Mouse (Mus musculus): ENCODE measurements around the gene Zfp512. TPM values are rescaled to one million over a fixed set of nuclear protein-coding genes. Genes with fewer than 3 reads are reported as not detected.
"Not testable (repeated sequence)": the region's sequence is repeated elsewhere in the genome, so short reads cannot be mapped to it uniquely, and the experiment has no call there.

Zfp512 gene
- 44.5 and 45.0 TPM in 2 replicates for polyA plus RNA-seq (2015; fragmentation: Nextera tagmentation; extraction: Ambion mirVana)

DNA sequence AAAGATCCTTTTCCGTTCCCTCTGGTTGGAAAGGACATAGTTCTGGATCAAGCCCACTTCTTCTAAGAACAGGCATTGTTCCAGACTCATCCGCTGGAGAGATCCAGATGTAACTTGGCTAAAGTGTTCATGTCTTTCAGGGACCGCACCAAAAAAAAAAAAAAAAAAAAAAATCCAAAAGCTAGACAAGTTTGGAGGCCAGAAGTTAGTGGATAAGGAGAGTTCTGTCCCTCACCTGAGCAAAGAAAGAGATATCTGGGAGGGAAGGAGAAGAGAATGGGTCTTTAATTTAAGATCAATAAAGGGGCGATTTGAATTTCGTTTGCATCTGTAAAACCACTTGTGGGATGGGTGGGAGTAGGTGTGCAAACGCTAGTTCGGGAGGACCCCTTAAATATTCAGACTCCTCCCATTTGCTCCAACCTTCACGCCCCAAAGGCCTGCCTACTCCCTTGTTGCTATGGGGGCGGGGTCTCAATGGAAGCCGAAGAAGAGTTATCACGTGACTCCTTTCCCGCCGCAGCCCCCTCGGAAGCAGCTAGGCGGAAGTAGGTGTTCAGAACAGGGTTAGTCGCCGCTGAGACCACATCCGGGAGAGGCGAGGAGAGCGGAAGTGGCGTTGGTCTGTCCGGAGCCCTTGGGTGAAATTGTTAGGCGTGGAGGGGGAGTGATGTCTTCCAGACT, at the start of gene Zfp512:
TSS of gene Zfp512 (plus strand) at position 554 of the 684 bp plus-strand sequence.
- peak within 1 kb of the TSS; percentile 81 for H3K4me2 ChIP-seq
- ATAC-seq (ENCODE audit: insufficient read depth, low FRiP score, low read depth): peak; percentile 100
- WGBS: 4% methylated on average over 23 of the region's 23 CpGs
- no peaks in the 10 kb centered on the region for H3K4me1 ChIP-seq
- H3K9ac ChIP-seq: peak within 1 kb of the TSS; percentile 18; the same call in 1 of the 2 replicates
- H3K27me3 ChIP-seq (replicated peaks): no peaks in the 10 kb centered on the region
- H3K9me3 ChIP-seq: no peaks in the 10 kb centered on the region
- no peaks in the 10 kb centered on the region for H3K36me3 ChIP-seq
- peak within 1 kb of the TSS; percentile 56 for H3K4me3 ChIP-seq (replicated peaks)
- peak within 1 kb of the TSS; percentile 54; the same call in 1 of the 2 replicates for H3K27ac ChIP-seq

DNA sequence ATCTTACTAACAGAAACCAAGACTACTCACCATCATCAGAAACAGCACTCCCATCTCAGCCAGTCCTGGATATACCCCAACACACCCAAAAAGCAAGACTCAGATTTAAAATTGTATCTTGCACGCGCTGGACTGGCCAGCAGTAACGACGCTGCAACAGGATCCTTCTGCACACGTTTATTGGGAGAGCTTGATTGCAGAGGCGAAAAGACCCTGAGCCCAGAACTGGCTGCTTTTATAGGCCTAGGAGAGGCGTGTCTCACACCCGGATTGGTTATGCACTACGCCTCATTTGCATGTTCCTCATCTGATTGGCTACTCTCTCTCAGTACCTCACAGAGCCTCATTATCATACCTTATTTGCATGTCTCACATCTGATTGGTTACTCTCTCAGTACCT, 17.5 kb upstream of the Zfp512 start:
- not testable (repeated sequence) for ATAC-seq (ENCODE audit: insufficient read depth, low FRiP score, low read depth); H3K27ac ChIP-seq; H3K4me3 ChIP-seq (replicated peaks); H3K9me3 ChIP-seq; H3K36me3 ChIP-seq; H3K27me3 ChIP-seq (replicated peaks); H3K4me2 ChIP-seq; H3K4me1 ChIP-seq; H3K9ac ChIP-seq
- WGBS: 90% methylated on average over 9 of the region's 9 CpGs

DNA sequence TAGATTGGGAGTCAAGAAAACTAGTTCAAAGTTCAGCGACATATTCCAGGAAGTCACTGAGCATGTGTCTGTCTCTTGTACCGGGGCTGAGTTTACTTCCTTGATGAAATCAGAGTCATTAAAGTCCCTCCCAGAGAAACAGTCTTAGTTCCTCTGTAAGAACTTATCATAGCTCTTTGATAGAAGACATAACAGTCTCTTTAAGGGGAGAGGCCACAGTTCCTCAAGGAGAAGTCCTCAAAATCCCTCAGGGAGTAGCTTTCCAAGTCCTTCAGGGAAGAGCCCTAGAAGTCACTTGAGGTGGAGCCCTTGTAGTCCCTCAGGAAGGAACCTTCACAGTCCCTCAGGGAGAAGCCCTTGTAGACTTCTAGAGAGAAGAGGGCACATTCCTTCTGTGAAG, 895 bp upstream of the Zfp512 start:
- no peaks in the 10 kb centered on the region for H3K36me3 ChIP-seq
- no peak overlapping the region for H3K4me2 ChIP-seq
- WGBS: 78% methylated on average over 2 of the region's 2 CpGs
- no peaks in the 10 kb centered on the region for H3K9me3 ChIP-seq
- ATAC-seq (ENCODE audit: insufficient read depth, low FRiP score, low read depth): no peak
- no peaks in the 10 kb centered on the region for H3K27me3 ChIP-seq (replicated peaks)
- no peak overlapping the region for H3K4me3 ChIP-seq (replicated peaks)
- H3K4me1 ChIP-seq: no peaks in the 10 kb centered on the region
- no peak overlapping the region for H3K27ac ChIP-seq
- no peak overlapping the region for H3K9ac ChIP-seq

DNA sequence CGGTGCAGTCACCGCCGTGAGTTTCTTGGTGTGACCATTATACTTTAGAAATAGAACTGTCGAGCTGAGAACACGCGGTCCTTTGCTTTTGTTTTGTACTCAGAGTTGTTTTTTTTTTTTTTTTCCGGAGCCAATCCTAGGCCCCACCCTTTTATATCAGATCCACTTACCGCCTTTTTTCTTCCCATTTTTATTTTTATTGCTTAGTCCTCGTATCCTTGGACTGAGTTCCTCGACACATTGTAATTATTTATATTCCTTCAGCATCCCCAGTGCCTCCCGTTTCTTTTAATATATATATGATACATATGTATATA, 289 bp downstream of the Zfp512 start:
- Histone ChIP-seq H3K4me3 (replicated peaks) (peak overlapping the region; percentile 56), H3K9me3 (no peaks in the 10 kb centered on the region), H3K27ac (peak overlapping the region; percentile 54; the same call in 1 of the 2 replicates), H3K9ac (peak overlapping the region; percentile 16; the same call in 1 of the 2 replicates), H3K4me1 (no peaks in the 10 kb centered on the region), H3K27me3 (replicated peaks) (no peaks in the 10 kb centered on the region), H3K4me2 (peak overlapping the region; percentile 81), H3K36me3 (no peaks in the 10 kb centered on the region)
- WGBS: 1% methylated on average over 11 of the region's 11 CpGs
- ATAC-seq (ENCODE audit: insufficient read depth, low FRiP score, low read depth): no peak

DNA sequence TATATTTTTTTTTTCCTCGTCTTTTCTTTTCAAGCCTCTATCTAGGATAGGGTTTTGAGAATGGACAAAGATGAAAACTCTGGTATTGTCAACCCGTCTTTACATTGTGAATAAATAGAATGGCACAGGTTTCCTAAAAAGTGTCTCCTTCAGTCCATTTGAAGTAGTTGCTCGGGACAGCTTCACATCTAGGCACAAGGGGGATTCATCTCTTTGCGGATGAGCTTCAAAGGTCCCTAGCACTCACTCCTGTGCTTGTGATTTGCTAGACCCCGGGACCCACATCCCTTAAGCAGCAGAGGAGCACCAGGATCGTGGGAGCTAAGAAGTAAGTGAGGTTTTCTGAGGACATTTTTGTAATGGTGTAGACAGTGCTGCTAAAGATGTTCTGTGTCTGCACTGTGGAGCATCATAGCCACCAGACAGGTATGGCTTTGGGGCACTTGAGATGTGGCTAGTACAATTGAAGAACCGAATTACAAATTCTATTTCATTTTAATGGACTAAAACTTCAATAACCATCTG, 717 bp downstream of the Zfp512 start:
- H3K4me2 ChIP-seq: peak overlapping the region; percentile 81
- H3K9ac ChIP-seq: peak overlapping the region; percentile 18; the same call in 1 of the 2 replicates
- no peaks in the 10 kb centered on the region for H3K36me3 ChIP-seq
- H3K27me3 ChIP-seq (replicated peaks): no peaks in the 10 kb centered on the region
- H3K27ac ChIP-seq: no peak overlapping the region
- H3K4me1 ChIP-seq: no peaks in the 10 kb centered on the region
- ATAC-seq (ENCODE audit: insufficient read depth, low FRiP score, low read depth): no peak
- H3K4me3 ChIP-seq (replicated peaks): peak overlapping the region; percentile 56
- no peaks in the 10 kb centered on the region for H3K9me3 ChIP-seq
- 12% methylated on average over 7 of the region's 7 CpGs for WGBS

DNA sequence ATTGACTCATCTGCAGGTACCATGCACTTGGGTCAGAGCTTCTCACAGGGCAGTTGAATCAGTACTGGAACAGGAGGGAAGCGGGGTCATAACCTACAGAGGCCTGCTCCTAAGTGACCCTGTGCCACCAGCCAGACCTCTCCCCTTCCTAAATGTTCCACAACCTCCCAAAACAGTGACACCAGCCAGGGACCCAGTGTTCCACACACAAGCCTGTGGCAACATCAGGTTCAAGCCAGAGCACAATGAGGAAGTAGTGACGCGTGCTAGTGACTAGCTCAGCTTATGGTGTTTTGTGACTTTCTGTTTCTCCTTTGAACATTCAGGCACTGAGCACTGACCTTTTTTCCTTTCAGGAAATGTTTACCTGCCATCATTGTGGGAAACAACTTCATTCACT, 15.6 kb downstream of the Zfp512 start:
- H3K27me3 ChIP-seq (replicated peaks): no peaks in the 10 kb centered on the region
- H3K36me3 ChIP-seq: peaks cover 21% of the 10 kb centered on the region
- no peak overlapping the region for H3K4me3 ChIP-seq (replicated peaks)
- H3K4me1 ChIP-seq: no peaks in the 10 kb centered on the region
- no peak overlapping the region for H3K9ac ChIP-seq
- WGBS: 87% methylated on average over 3 of the region's 3 CpGs
- no peak overlapping the region for H3K27ac ChIP-seq
- no peak overlapping the region for H3K4me2 ChIP-seq
- ATAC-seq (ENCODE audit: insufficient read depth, low FRiP score, low read depth): no peak
- no peaks in the 10 kb centered on the region for H3K9me3 ChIP-seq

DNA sequence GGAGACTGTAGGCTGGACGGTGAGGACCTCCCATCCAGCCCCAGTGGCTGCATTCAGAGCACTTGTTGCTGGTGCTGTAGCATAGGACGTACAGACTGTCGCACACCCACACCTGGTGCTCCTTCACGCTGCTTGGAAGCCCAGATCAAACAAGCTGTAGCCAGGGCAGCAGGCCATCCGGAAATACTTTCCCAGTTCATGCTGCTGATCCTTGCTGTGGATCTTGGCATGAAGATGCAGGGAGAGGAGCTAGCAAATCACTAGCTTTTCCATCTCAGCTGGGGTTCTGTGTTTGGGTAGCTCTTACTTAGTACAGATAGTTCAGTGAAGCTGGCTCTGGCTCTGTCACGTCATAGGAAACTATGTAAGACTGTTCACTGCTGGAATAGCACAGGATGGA, 17.5 kb downstream of the Zfp512 start:
- 95% methylated on average over 6 of the region's 6 CpGs for WGBS
- Histone ChIP-seq H3K4me1 (no peaks in the 10 kb centered on the region), H3K27ac (no peak overlapping the region), H3K27me3 (replicated peaks) (no peaks in the 10 kb centered on the region), H3K9me3 (no peaks in the 10 kb centered on the region), H3K4me2 (no peak overlapping the region), H3K36me3 (peaks cover 30% of the 10 kb centered on the region), H3K9ac (no peak overlapping the region), H3K4me3 (replicated peaks) (no peak overlapping the region)
- no peak; the same call in 1 of the 2 replicates for ATAC-seq (ENCODE audit: insufficient read depth, low FRiP score, low read depth)

DNA sequence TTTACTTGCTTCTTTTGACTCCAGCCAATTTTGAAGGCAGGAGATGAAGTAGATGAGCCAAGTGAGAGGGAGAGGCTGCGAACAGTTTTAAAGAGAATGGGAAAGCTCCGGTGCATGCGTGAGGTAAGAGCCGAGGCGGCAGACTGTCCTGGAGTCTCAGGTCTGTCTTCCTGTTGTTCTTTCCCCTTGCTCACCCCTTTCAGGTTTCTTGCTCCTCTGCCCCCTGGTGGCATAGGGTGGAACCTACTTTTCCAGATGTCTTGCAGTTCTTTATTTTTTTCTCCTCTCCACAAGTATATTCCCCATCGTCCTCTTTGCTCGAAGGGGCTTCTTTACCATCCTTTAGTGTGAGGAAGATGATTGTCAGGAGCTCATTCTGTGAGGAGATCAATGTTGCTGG, 18.1 kb downstream of the Zfp512 start:
- 76% methylated on average over 7 of the region's 7 CpGs for WGBS
- Histone ChIP-seq H3K4me2 (no peak overlapping the region), H3K36me3 (peaks cover 31% of the 10 kb centered on the region)

DNA sequence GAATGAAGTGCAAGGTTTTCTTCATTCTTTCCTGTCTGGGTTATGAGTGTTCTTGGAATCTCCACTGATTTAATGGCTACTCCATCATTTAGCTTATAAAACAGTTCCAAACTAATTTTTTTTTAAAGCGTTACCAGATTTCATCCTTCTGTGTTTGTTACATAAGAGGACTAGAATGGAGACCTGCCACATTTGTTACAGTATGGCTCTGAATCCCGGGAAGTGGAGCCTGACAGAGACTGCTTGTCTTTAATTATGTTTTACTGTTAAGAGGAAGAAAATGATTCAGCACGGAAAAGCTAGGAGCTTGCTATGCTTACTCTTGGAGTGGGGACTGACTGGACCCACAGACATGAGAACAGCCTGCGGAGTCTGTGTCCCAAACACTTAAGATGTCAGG, 28.3 kb downstream of the Zfp512 start:
- no peaks in the 10 kb centered on the region for H3K9me3 ChIP-seq
- no peaks in the 10 kb centered on the region for H3K27me3 ChIP-seq (replicated peaks)
- H3K9ac ChIP-seq: no peak overlapping the region
- H3K27ac ChIP-seq: no peak overlapping the region
- H3K4me3 ChIP-seq (replicated peaks): no peak overlapping the region
- 91% methylated on average over 4 of the region's 4 CpGs for WGBS
- no peak for ATAC-seq (ENCODE audit: insufficient read depth, low FRiP score, low read depth)
- H3K4me2 ChIP-seq: no peak overlapping the region
- H3K4me1 ChIP-seq: no peaks in the 10 kb centered on the region
- H3K36me3 ChIP-seq: peaks cover 36% of the 10 kb centered on the region

More for the DNA sequence above, 18.1 kb downstream of the Zfp512 start:
- Histone ChIP-seq H3K9ac (no peak overlapping the region), H3K27me3 (replicated peaks) (no peaks in the 10 kb centered on the region), H3K4me3 (replicated peaks) (no peak overlapping the region), H3K4me1 (no peaks in the 10 kb centered on the region), H3K27ac (no peak overlapping the region), H3K9me3 (no peaks in the 10 kb centered on the region)
- ATAC-seq (ENCODE audit: insufficient read depth, low FRiP score, low read depth): no peak

DNA sequence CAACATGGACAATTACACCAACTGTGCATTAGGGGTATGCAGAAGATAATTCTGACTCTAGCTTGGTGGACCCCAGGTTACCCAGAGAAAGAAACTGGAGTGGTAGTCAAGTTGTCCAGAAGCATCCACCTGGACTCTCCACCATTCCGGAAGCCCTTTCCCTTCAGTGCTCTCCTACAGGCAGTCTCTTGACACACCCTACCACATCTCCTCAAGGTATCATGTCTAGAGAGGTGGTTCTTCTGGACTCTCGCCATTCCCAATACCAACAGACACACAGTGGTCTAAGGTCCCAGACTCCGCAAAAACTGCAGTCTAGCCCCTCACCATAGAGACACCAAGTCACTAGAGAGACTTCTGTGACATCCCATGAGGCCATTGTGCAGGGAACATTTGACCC, 33.2 kb downstream of the Zfp512 start, which contains the start of gene 4930548H24Rik:
TSS of gene 4930548H24Rik (plus strand) at position 301 of the 400 bp plus-strand sequence.
- ATAC-seq (ENCODE audit: insufficient read depth, low FRiP score, low read depth): no peak
- Histone ChIP-seq H3K9ac (no peak within 1 kb of the TSS), H3K36me3 (0 out of 2 replicates have a peak, but pooled peaks cover 3% of the 10 kb centered on the region), H3K4me1 (no peaks in the 10 kb centered on the region), H3K9me3 (no peaks in the 10 kb centered on the region), H3K27ac (no peak within 1 kb of the TSS), H3K4me2 (no peak within 1 kb of the TSS), H3K27me3 (replicated peaks) (no peaks in the 10 kb centered on the region), H3K4me3 (replicated peaks) (no peak within 1 kb of the TSS)
- WGBS: 95% methylated on average over 3 of the region's 3 CpGs

DNA sequence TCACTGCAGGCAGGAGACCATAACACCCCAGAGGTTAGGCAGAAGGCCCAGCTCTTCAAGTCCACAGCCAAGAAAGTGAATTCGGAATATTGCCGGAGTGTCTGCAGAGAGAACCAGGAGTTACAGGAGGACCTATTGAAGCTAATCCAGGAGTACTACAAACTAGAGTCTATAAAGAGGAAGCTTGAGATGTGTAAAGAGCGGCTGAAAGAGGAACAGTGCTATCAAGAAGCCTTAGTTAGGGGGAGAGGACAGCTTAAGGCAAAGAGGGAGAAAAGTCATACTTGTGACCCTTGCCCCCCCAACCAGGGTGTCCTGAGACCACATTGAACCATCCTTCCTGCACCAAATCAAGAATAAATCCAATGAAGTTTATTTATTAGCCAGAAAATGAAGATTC, 35.7 kb downstream of the Zfp512 start:
- H3K9ac ChIP-seq: no peak overlapping the region
- no peak for ATAC-seq (ENCODE audit: insufficient read depth, low FRiP score, low read depth)
- no peaks in the 10 kb centered on the region for H3K27me3 ChIP-seq (replicated peaks)
- H3K27ac ChIP-seq: no peak overlapping the region
- no peaks in the 10 kb centered on the region for H3K9me3 ChIP-seq
- H3K36me3 ChIP-seq: no peaks in the 10 kb centered on the region
- no peak overlapping the region for H3K4me3 ChIP-seq (replicated peaks)
- no peak overlapping the region for H3K4me2 ChIP-seq
- WGBS: 94% methylated on average over 3 of the region's 3 CpGs
- no peaks in the 10 kb centered on the region for H3K4me1 ChIP-seq

DNA sequence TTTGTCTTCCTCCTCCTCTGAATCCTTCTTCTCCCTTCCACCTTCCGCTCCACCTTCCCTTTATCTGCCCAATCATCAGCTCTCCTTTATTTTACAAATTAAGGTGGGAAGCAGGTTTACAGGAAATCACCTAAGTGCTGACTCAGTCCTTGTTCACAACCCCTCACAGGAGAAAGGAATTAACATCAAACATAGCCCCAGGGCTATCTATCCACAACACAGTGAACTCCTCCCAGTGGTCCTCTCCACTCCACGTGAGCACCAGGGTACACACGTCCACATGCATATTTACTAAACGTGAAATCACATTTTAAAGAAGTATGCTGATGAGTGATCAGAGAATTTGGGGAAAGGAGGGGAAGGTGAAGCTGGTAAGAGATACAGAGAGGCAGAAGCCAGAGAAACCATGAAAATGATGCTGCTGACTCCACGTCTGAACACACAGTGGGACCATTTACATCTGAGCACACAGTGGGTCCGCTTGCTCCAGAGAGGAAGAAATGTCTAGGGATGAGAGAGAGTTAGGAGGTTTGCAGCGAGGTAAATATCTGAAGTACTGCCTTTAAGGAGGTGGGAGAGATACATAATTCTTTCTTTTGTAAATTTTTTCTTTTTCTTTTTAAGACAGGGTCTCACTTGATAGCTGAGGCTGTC, 37.0 kb downstream of the Zfp512 start:
- Histone ChIP-seq H3K4me2 (no peak overlapping the region), H3K9me3 (no peaks in the 10 kb centered on the region), H3K36me3 (no peaks in the 10 kb centered on the region), H3K9ac (no peak overlapping the region), H3K27ac (no peak overlapping the region), H3K4me1 (no peaks in the 10 kb centered on the region), H3K27me3 (replicated peaks) (no peaks in the 10 kb centered on the region), H3K4me3 (replicated peaks) (no peak overlapping the region)
- 63% methylated on average over 7 of the region's 7 CpGs for WGBS
- no peak for ATAC-seq (ENCODE audit: insufficient read depth, low FRiP score, low read depth)

All from stomach, embryonic 15.5 days (tissue).